Mouse (Mus musculus): ENCODE measurements around the gene Camkk2. TPM values are rescaled to one million over a fixed set of nuclear protein-coding genes. Genes with fewer than 3 reads are reported as not detected.

Gene Camkk2
- polyA plus RNA-seq, 1 experiment from 2014 or later: 12.4 TPM

DNA sequence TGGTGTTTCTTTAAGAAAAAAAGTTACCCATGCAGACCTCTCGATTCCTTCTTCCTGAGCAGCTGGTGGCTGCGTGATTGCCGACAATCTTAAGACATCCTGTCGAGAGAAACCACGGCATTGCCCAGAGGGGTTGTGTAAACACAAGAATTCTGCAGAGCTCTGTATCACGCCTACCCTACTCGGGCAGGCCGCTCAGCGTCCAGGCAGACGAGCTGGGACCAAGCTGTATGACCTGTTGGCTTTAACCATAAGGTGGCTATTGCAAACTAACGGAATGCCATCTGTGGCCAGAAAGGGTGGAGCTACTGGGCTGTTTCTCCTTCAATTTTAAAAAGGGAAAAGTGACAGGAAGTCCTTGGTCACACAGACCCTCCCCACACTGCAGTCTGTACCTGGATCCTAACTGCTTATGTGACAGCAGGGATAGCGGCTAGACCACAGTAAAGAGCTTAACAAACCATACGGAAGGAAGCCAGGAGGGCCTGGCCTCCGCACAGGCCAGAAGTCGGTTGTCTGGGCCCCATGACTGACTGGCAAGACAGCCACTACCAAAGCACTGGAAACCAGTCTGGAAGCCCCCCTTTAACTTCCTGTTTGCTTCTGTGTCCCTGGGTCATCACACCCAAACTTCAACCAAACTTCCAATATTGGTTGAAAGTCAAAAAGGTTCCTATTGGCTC is 47.1 kb downstream of the Camkk2 start:
- no peaks in the 10 kb centered on the region for H3K27me3 ChIP-seq (ENCODE audit: control insufficient read depth, insufficient read depth, low read length)
- no peak; the same call in 1 of the 2 replicates for ATAC-seq (ENCODE audit: insufficient number of reproducible peaks, insufficient read depth, low FRiP score, low read depth)
- H3K27ac ChIP-seq (replicated peaks in 1 of 2; ENCODE audit: control insufficient read depth in 1 of 2, insufficient read depth in 1 of 2, low read depth in 2 of 2, low read length in 2 of 2): peak overlapping the region; percentile 72 to 73
- 40% methylated on average over 15 of the region's 15 CpGs for WGBS
- H3K36me3 ChIP-seq (ENCODE audit: control insufficient read depth, insufficient read depth, low read length): peaks cover 18% of the 10 kb centered on the region
- peaks cover 9 to 16% of the 10 kb centered on the region in 2 experiments for H3K4me1 ChIP-seq (ENCODE audit: control insufficient read depth in 2 of 2, insufficient read depth in 2 of 2, low read length in 2 of 2)
- no peaks in the 10 kb centered on the region for H3K9me3 ChIP-seq (ENCODE audit: control insufficient read depth, low read length)
- H3K4me3 ChIP-seq (ENCODE audit: control insufficient read depth in 1 of 2, insufficient read depth in 1 of 2, low read depth in 1 of 2, low read length in 2 of 2): no peak overlapping the region
- H3K9ac ChIP-seq (ENCODE audit: low read length): no peak overlapping the region
- peak overlapping the region; percentile 7; the same call in 1 of the 2 replicates for H3K4me2 ChIP-seq (ENCODE audit: low read length)

- no peaks in the 10 kb centered on the region for H3K27me3 ChIP-seq (ENCODE audit: control insufficient read depth, insufficient read depth, low read length)
- H3K36me3 ChIP-seq (ENCODE audit: control insufficient read depth, insufficient read depth, low read length): peaks cover 12% of the 10 kb centered on the region
- no peak overlapping the region for H3K4me3 ChIP-seq (ENCODE audit: control insufficient read depth in 1 of 2, insufficient read depth in 1 of 2, low read depth in 1 of 2, low read length in 2 of 2)
- H3K9me3 ChIP-seq (ENCODE audit: control insufficient read depth, low read length): no peaks in the 10 kb centered on the region
- WGBS: 72% methylated on average over 8 of the region's 8 CpGs
- 0 out of 2 replicates have a peak, but pooled peaks have one; percentile 18 for ATAC-seq (ENCODE audit: insufficient number of reproducible peaks, insufficient read depth, low FRiP score, low read depth)
- peaks cover 9 to 16% of the 10 kb centered on the region in 2 experiments for H3K4me1 ChIP-seq (ENCODE audit: control insufficient read depth in 2 of 2, insufficient read depth in 2 of 2, low read length in 2 of 2)
- no peak overlapping the region for H3K9ac ChIP-seq (ENCODE audit: low read length)
- no peak overlapping the region for H3K4me2 ChIP-seq (ENCODE audit: low read length)
- H3K27ac ChIP-seq (replicated peaks in 1 of 2; ENCODE audit: control insufficient read depth in 1 of 2, insufficient read depth in 1 of 2, low read depth in 2 of 2, low read length in 2 of 2): peak overlapping the region; percentile 11 to 73; a peak in 3 of 4 replicates
These were observed 47.9 kb downstream of the Camkk2 start for GRCm38 (mm10) chr5:122731321-122731720.

GRCm38 (mm10) chr5:122730776-122731175 is 48.4 kb downstream of the Camkk2 start:
- 79% methylated on average over 10 of the region's 10 CpGs for WGBS

DNA sequence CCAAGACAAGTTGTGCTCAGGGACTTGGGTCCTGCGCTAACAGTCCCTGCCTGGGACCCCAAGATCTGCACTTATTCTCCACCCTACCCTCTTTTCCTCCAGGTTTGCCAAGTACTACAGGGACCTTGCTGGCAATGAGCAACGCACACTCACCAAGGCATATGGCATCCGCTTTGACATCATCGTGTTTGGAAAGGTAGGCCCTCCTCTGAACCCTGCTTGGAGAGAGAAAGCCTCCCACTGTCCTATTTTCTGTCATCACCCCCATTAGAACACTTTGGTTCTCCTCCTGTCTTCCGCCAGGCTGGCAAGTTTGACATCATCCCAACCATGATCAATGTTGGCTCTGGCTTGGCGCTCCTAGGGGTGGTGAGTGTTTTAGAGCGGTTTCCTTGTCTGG is 52.1 kb downstream of the Camkk2 start:
- Histone ChIP-seq H3K36me3 (ENCODE audit: control insufficient read depth, insufficient read depth, low read length) (peaks cover 12% of the 10 kb centered on the region), H3K9me3 (ENCODE audit: control insufficient read depth, low read length) (no peaks in the 10 kb centered on the region), H3K27ac (replicated peaks in 1 of 2; ENCODE audit: control insufficient read depth in 1 of 2, insufficient read depth in 1 of 2, low read depth in 2 of 2, low read length in 2 of 2) (no peak overlapping the region), H3K4me1 (ENCODE audit: control insufficient read depth in 2 of 2, insufficient read depth in 2 of 2, low read length in 2 of 2) (peaks cover 5 to 10% of the 10 kb centered on the region in 2 experiments), H3K4me3 (ENCODE audit: control insufficient read depth in 1 of 2, insufficient read depth in 1 of 2, low read depth in 1 of 2, low read length in 2 of 2) (no peak overlapping the region), H3K4me2 (ENCODE audit: low read length) (no peak overlapping the region), H3K9ac (ENCODE audit: low read length) (no peak overlapping the region), H3K27me3 (ENCODE audit: control insufficient read depth, insufficient read depth, low read length) (no peaks in the 10 kb centered on the region)
- no peak for ATAC-seq (ENCODE audit: insufficient number of reproducible peaks, insufficient read depth, low FRiP score, low read depth)
- 89% methylated on average over 7 of the region's 7 CpGs for WGBS

More at GRCm38 (mm10) chr5:122730776-122731175, 48.4 kb downstream of the Camkk2 start:
- H3K4me3 ChIP-seq (ENCODE audit: control insufficient read depth in 1 of 2, insufficient read depth in 1 of 2, low read depth in 1 of 2, low read length in 2 of 2): no peak overlapping the region
- H3K27me3 ChIP-seq (ENCODE audit: control insufficient read depth, insufficient read depth, low read length): no peaks in the 10 kb centered on the region
- no peak overlapping the region for H3K9ac ChIP-seq (ENCODE audit: low read length)
- H3K4me2 ChIP-seq (ENCODE audit: low read length): no peak overlapping the region
- no peaks in the 10 kb centered on the region for H3K9me3 ChIP-seq (ENCODE audit: control insufficient read depth, low read length)
- H3K36me3 ChIP-seq (ENCODE audit: control insufficient read depth, insufficient read depth, low read length): peaks cover 12% of the 10 kb centered on the region
- ATAC-seq (ENCODE audit: insufficient number of reproducible peaks, insufficient read depth, low FRiP score, low read depth): no peak
- H3K4me1 ChIP-seq (ENCODE audit: control insufficient read depth in 2 of 2, insufficient read depth in 2 of 2, low read length in 2 of 2): peaks cover 11 to 16% of the 10 kb centered on the region in 2 experiments
- no peak overlapping the region for H3K27ac ChIP-seq (replicated peaks in 1 of 2; ENCODE audit: control insufficient read depth in 1 of 2, insufficient read depth in 1 of 2, low read depth in 2 of 2, low read length in 2 of 2)

DNA sequence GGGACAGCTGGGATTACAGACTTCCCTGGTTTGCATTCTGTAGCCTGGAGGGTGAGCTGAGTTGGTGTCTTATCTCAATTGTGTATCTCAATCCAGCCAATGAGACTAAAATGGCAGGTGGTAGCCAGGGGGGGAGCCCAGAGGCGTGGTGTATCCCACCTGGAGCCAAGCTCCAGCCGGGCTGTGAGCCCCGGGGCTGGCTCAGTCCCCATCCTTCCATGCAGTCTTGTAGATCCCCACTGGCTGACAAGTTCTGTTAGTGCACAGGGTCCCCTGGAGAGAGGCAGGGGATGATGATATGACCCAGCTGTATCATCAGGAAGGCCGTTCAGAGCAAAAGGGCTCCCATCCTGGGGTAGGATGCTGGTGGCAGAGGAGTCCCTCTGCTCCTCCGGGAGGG is 52.6 kb downstream of the Camkk2 start:
- Histone ChIP-seq H3K4me2 (ENCODE audit: low read length) (no peak overlapping the region), H3K4me3 (ENCODE audit: control insufficient read depth in 1 of 2, insufficient read depth in 1 of 2, low read depth in 1 of 2, low read length in 2 of 2) (no peak overlapping the region), H3K27ac (replicated peaks in 1 of 2; ENCODE audit: control insufficient read depth in 1 of 2, insufficient read depth in 1 of 2, low read depth in 2 of 2, low read length in 2 of 2) (no peak overlapping the region), H3K9me3 (ENCODE audit: control insufficient read depth, low read length) (no peaks in the 10 kb centered on the region), H3K36me3 (ENCODE audit: control insufficient read depth, insufficient read depth, low read length) (peaks cover 12% of the 10 kb centered on the region), H3K27me3 (ENCODE audit: control insufficient read depth, insufficient read depth, low read length) (no peaks in the 10 kb centered on the region), H3K4me1 (ENCODE audit: control insufficient read depth in 2 of 2, insufficient read depth in 2 of 2, low read length in 2 of 2) (peaks cover 5 to 10% of the 10 kb centered on the region in 2 experiments), H3K9ac (ENCODE audit: low read length) (no peak overlapping the region)
- no peak for ATAC-seq (ENCODE audit: insufficient number of reproducible peaks, insufficient read depth, low FRiP score, low read depth)
- 80% methylated on average over 5 of the region's 5 CpGs for WGBS

- H3K4me2 ChIP-seq (ENCODE audit: low read length): no peak overlapping the region
- no peak overlapping the region for H3K9ac ChIP-seq (ENCODE audit: low read length)
- H3K27me3 ChIP-seq (ENCODE audit: control insufficient read depth, insufficient read depth, low read length): no peaks in the 10 kb centered on the region
- 26% methylated on average over 7 of the region's 7 CpGs for whole genome bisulfite sequencing
- no peak overlapping the region for H3K27ac ChIP-seq (replicated peaks in 1 of 2; ENCODE audit: control insufficient read depth in 1 of 2, insufficient read depth in 1 of 2, low read depth in 2 of 2, low read length in 2 of 2)
- H3K9me3 ChIP-seq (ENCODE audit: control insufficient read depth, low read length): no peaks in the 10 kb centered on the region
- H3K4me1 ChIP-seq (ENCODE audit: control insufficient read depth in 2 of 2, insufficient read depth in 2 of 2, low read length in 2 of 2): peaks cover 2 to 6% of the 10 kb centered on the region in 2 experiments; a peak in 1 of 4 replicates
- ATAC-seq (ENCODE audit: insufficient number of reproducible peaks, insufficient read depth, low FRiP score, low read depth): no peak; the same call in 1 of the 2 replicates
- no peak overlapping the region for H3K4me3 ChIP-seq (ENCODE audit: control insufficient read depth in 1 of 2, insufficient read depth in 1 of 2, low read depth in 1 of 2, low read length in 2 of 2)
- H3K36me3 ChIP-seq (ENCODE audit: control insufficient read depth, insufficient read depth, low read length): peaks cover 12% of the 10 kb centered on the region
These were observed 53.1 kb downstream of the Camkk2 start for GRCm38 (mm10) chr5:122726068-122726467.

- H3K36me3 ChIP-seq (ENCODE audit: control insufficient read depth, insufficient read depth, low read length): peaks cover 12% of the 10 kb centered on the region
- H3K4me1 ChIP-seq (ENCODE audit: control insufficient read depth in 2 of 2, insufficient read depth in 2 of 2, low read length in 2 of 2): peaks cover 2 to 4% of the 10 kb centered on the region in 2 experiments; a peak in 1 of 4 replicates
- no peak overlapping the region for H3K27ac ChIP-seq (replicated peaks in 1 of 2; ENCODE audit: control insufficient read depth in 1 of 2, insufficient read depth in 1 of 2, low read depth in 2 of 2, low read length in 2 of 2)
- no peak overlapping the region for H3K9ac ChIP-seq (ENCODE audit: low read length)
- no peaks in the 10 kb centered on the region for H3K9me3 ChIP-seq (ENCODE audit: control insufficient read depth, low read length)
- WGBS: 86% methylated on average over 13 of the region's 13 CpGs
- no peak overlapping the region for H3K4me3 ChIP-seq (ENCODE audit: control insufficient read depth in 1 of 2, insufficient read depth in 1 of 2, low read depth in 1 of 2, low read length in 2 of 2)
- no peak for ATAC-seq (ENCODE audit: insufficient number of reproducible peaks, insufficient read depth, low FRiP score, low read depth)
- H3K27me3 ChIP-seq (ENCODE audit: control insufficient read depth, insufficient read depth, low read length): no peaks in the 10 kb centered on the region
- no peak overlapping the region for H3K4me2 ChIP-seq (ENCODE audit: low read length)
These were observed 53.8 kb downstream of the Camkk2 start for GRCm38 (mm10) chr5:122725453-122725852.

Data from heart, embryonic 14.5 days (tissue).